Mouse (Mus musculus) embryonic facial prominence, embryonic 14.5 days (tissue): ENCODE data around the gene Ror1. TPM values are rescaled to one million over a fixed set of nuclear protein-coding genes. Genes with fewer than 3 reads are reported as not detected.

Experiments used
- ATAC-seq: fragments of 200-750 bp; cut with Nextera tagmentation; 2 replicates; pipeline ENCODE4 v1.8.0; 2017; ENCODE audit warnings: low read depth, moderate number of reproducible peaks, moderate TSS enrichment
- DNase-seq: peaks from one replicate; pipeline ENCODE4 v3.0.0-alpha.2; 2015; ENCODE audit warnings: low spot score
- H3K27ac ChIP-seq: fragments of 300-500 bp; sonication (generic); replicated peaks from 2 replicates; pipeline ENCODE4 v1.5.1; 2014; ENCODE audit warnings: low read depth, mild to moderate bottlenecking, low read length, moderate library complexity
- H3K27me3 ChIP-seq: fragments of 300-500 bp; sonication (generic); replicated peaks from 2 replicates; pipeline ENCODE4 v1.6.1; 2014; ENCODE audit warnings: low read length; ENCODE audit not compliant: control insufficient read depth, insufficient read depth
- H3K36me3 ChIP-seq: fragments of 300-500 bp; sonication (generic); 2 replicates; pipeline ENCODE4 v1.6.1; 2014; ENCODE audit warnings: low read length, mixed read lengths; ENCODE audit not compliant: control insufficient read depth, insufficient read depth
- H3K4me1 ChIP-seq: fragments of 300-500 bp; sonication (generic); 2 replicates; pipeline ENCODE4 v1.6.1; 2014; ENCODE audit warnings: antibody characterized with exemption, low read length; ENCODE audit not compliant: control insufficient read depth, insufficient read depth
- H3K4me2 ChIP-seq: fragments of 300-500 bp; sonication (generic); 2 replicates; pipeline ENCODE4 v1.6.1; 2014; ENCODE audit warnings: low read depth, mild to moderate bottlenecking, low read length, moderate library complexity, mixed read lengths
- H3K4me3 ChIP-seq: fragments of 300-500 bp; sonication (generic); 2 replicates; pipeline ENCODE4 v1.5.1; 2014; ENCODE audit warnings: low read depth, mild to moderate bottlenecking, low read length
- H3K9ac ChIP-seq: fragments of 300-500 bp; sonication (generic); 2 replicates; pipeline ENCODE4 v1.6.1; 2014; ENCODE audit warnings: low read depth, mild to moderate bottlenecking, low read length, moderate library complexity, mixed read lengths
- H3K9me3 ChIP-seq: fragments of 300-500 bp; sonication (generic); 2 replicates; pipeline ENCODE4 v1.6.1; 2016; ENCODE audit warnings: low read length; ENCODE audit not compliant: control insufficient read depth
- WGBS: fragments of 180-500 bp; shearing (Covaris S2); extraction: QIAGEN DNeasy Blood & Tissue Kit; methylation state at CpG from one replicate; pipeline ENCODE4 v1.1.7; 2014; 5-methylcytosine and 5-hydroxymethylcytosine counted together
- polyA plus RNA-seq: library from polyadenylated mRNA; unstranded; fragments of >200 nt; fragmentation: Nextera tagmentation; extraction: Ambion mirVana; gene quantifications from 2 replicates; pipeline ENCODE4 v1.2.1, GENCODE M21; 2014

The Ror1 gene
- polyA plus RNA-seq, 1 experiment from 2014 or later: 10.2 TPM

- Histone ChIP-seq H3K9ac (no peak overlapping the region), H3K9me3 (no peaks in the 10 kb centered on the region), H3K27me3 (no peaks in the 10 kb centered on the region), H3K36me3 (no peaks in the 10 kb centered on the region), H3K4me2 (no peak overlapping the region), H3K27ac (no peak overlapping the region), H3K4me1 (peaks cover 12% of the 10 kb centered on the region; the same call in 1 of the 2 replicates), H3K4me3 (no peak overlapping the region)
- DNase-seq (no peak), ATAC-seq (no peak)
Observed at GRCm38 (mm10) chr4:100286800-100287199, 191.2 kb downstream of the Ror1 start.

GRCm38 (mm10) chr4:100287829-100288228 lies 192.2 kb downstream of the Ror1 start:
- Histone ChIP-seq H3K4me2 (no peak overlapping the region), H3K27me3 (no peaks in the 10 kb centered on the region), H3K4me3 (no peak overlapping the region), H3K27ac (no peak overlapping the region), H3K4me1 (peaks cover 12% of the 10 kb centered on the region; the same call in 1 of the 2 replicates), H3K9ac (no peak overlapping the region), H3K36me3 (no peaks in the 10 kb centered on the region), H3K9me3 (no peaks in the 10 kb centered on the region)
- ATAC-seq: no peak
- peak; percentile 22 for DNase-seq
- 61% methylated on average over 4 of the region's 4 CpGs for WGBS

- Histone ChIP-seq H3K27me3 (no peaks in the 10 kb centered on the region), H3K27ac (no peak overlapping the region), H3K4me3 (no peak overlapping the region), H3K9ac (no peak overlapping the region), H3K4me2 (no peak overlapping the region), H3K4me1 (peaks cover 9% of the 10 kb centered on the region; the same call in 1 of the 2 replicates), H3K9me3 (no peaks in the 10 kb centered on the region), H3K36me3 (no peaks in the 10 kb centered on the region)
- no peak for ATAC-seq
- DNase-seq: no peak
- 71% methylated on average over 5 of the region's 5 CpGs for WGBS
Observed at GRCm38 (mm10) chr4:100291015-100291651, 195.5 kb downstream of the Ror1 start.

- Histone ChIP-seq H3K4me3 (no peak overlapping the region), H3K27ac (no peak overlapping the region), H3K4me1 (peaks cover 3% of the 10 kb centered on the region; the same call in 1 of the 2 replicates), H3K27me3 (no peaks in the 10 kb centered on the region), H3K9me3 (no peaks in the 10 kb centered on the region), H3K4me2 (no peak overlapping the region), H3K36me3 (no peaks in the 10 kb centered on the region), H3K9ac (no peak overlapping the region)
- DNase-seq (peak; percentile 14), ATAC-seq (no peak)
- 47% methylated on average over 6 of the region's 6 CpGs for WGBS
Observed at GRCm38 (mm10) chr4:100297678-100298077, 202.1 kb downstream of the Ror1 start.

- Histone ChIP-seq H3K36me3 (no peaks in the 10 kb centered on the region), H3K9ac (no peak overlapping the region), H3K27ac (no peak overlapping the region), H3K4me2 (no peak overlapping the region), H3K27me3 (no peaks in the 10 kb centered on the region), H3K4me1 (peaks cover 3% of the 10 kb centered on the region; the same call in 1 of the 2 replicates), H3K9me3 (no peaks in the 10 kb centered on the region), H3K4me3 (no peak overlapping the region)
- no peak for DNase-seq
- 78% methylated on average over 5 of the region's 5 CpGs for WGBS
- no peak for ATAC-seq
Observed at GRCm38 (mm10) chr4:100298566-100298965, 203.0 kb downstream of the Ror1 start.

GRCm38 (mm10) chr4:100300171-100300570 lies 204.6 kb downstream of the Ror1 start:
- Histone ChIP-seq H3K4me2 (no peak overlapping the region), H3K27me3 (no peaks in the 10 kb centered on the region), H3K4me3 (no peak overlapping the region), H3K9me3 (no peaks in the 10 kb centered on the region), H3K9ac (no peak overlapping the region), H3K4me1 (peaks cover 3% of the 10 kb centered on the region; the same call in 1 of the 2 replicates), H3K27ac (no peak overlapping the region), H3K36me3 (no peaks in the 10 kb centered on the region)
- DNase-seq: no peak
- WGBS: 81% methylated on average over 5 of the region's 5 CpGs
- ATAC-seq: no peak

- 84% methylated on average over 1 of the region's 1 CpGs for WGBS
- H3K9ac ChIP-seq: no peak overlapping the region
- no peaks in the 10 kb centered on the region for H3K9me3 ChIP-seq
- no peaks in the 10 kb centered on the region for H3K27me3 ChIP-seq
- no peaks in the 10 kb centered on the region for H3K36me3 ChIP-seq
- DNase-seq: no peak
- ATAC-seq: no peak
- peaks cover 3% of the 10 kb centered on the region; the same call in 1 of the 2 replicates for H3K4me1 ChIP-seq
- H3K4me2 ChIP-seq: no peak overlapping the region
- no peak overlapping the region for H3K27ac ChIP-seq
- H3K4me3 ChIP-seq: no peak overlapping the region
Observed at GRCm38 (mm10) chr4:100301423-100301822, 205.8 kb downstream of the Ror1 start.

GRCm38 (mm10) chr4:100307365-100307764 lies 211.8 kb downstream of the Ror1 start:
- no peak for ATAC-seq
- H3K4me3 ChIP-seq: no peak overlapping the region
- peak overlapping the region; percentile 53 for H3K27ac ChIP-seq
- H3K9me3 ChIP-seq: no peaks in the 10 kb centered on the region
- H3K27me3 ChIP-seq: no peaks in the 10 kb centered on the region
- WGBS: 31% methylated on average over 4 of the region's 4 CpGs
- H3K4me1 ChIP-seq: peaks cover 15% of the 10 kb centered on the region
- H3K9ac ChIP-seq: no peak overlapping the region
- no peak overlapping the region for H3K4me2 ChIP-seq
- no peaks in the 10 kb centered on the region for H3K36me3 ChIP-seq
- peak; percentile 71 for DNase-seq
